Mouse (Mus musculus): ENCODE measurements around the gene Zfp36l3.

- TF ChIP-seq CTCF (IDR thresholded peaks at IDR 0.05; ENCODE audit: control insufficient read depth, insufficient read depth, insufficient read length) (no peak), USF1 (IDR thresholded peaks at IDR 0.05; ENCODE audit: low read depth) (no peak), MAX (IDR thresholded peaks at IDR 0.05) (no peak)
Measured at GRCm38 (mm10) chrX:53757736-53758135, 18.5 kb downstream of the Zfp36l3 start, which contains the start of gene 1700013H16Rik.
